Mouse (Mus musculus): Measurements from ENCODE around the gene Gm20532. TPM values are rescaled to one million over a fixed set of nuclear protein-coding genes. Genes with fewer than 3 reads are reported as not detected.

The Gm20532 gene
- polyA plus RNA-seq, 1 experiment from 2014 or later: not detected

GRCm38 (mm10) chr2:26595725-26596435 lies 9.4 kb downstream of the Gm20532 start:
- Histone ChIP-seq H3K4me2 (no peak overlapping the region), H3K27me3 (replicated peaks) (no peaks in the 10 kb centered on the region), H3K4me3 (no peak overlapping the region), H3K4me1 (peaks cover 3% of the 10 kb centered on the region; the same call in 1 of the 2 replicates), H3K27ac (replicated peaks) (0 out of 2 replicates have a peak overlapping the region, but pooled peaks have one; percentile 1), H3K9me3 (no peaks in the 10 kb centered on the region), H3K9ac (no peak overlapping the region), H3K36me3 (peaks cover 44% of the 10 kb centered on the region)
- ATAC-seq (ENCODE audit: extremely low read depth, insufficient number of reproducible peaks, low FRiP score, low TSS enrichment): no peak
- 72% methylated on average over 11 of the region's 11 CpGs for whole genome bisulfite sequencing

- 90% methylated on average over 3 of the region's 3 CpGs for WGBS
- Histone ChIP-seq H3K27me3 (replicated peaks) (no peaks in the 10 kb centered on the region), H3K4me2 (no peak overlapping the region), H3K9ac (no peak overlapping the region), H3K4me3 (no peak overlapping the region), H3K36me3 (peaks cover 34% of the 10 kb centered on the region), H3K4me1 (no peaks in the 10 kb centered on the region), H3K9me3 (no peaks in the 10 kb centered on the region), H3K27ac (replicated peaks) (no peak overlapping the region)
- no peak for ATAC-seq (ENCODE audit: extremely low read depth, insufficient number of reproducible peaks, low FRiP score, low TSS enrichment)
These were observed 10.5 kb downstream of the Gm20532 start for GRCm38 (mm10) chr2:26596898-26597297.

GRCm38 (mm10) chr2:26597810-26598209 lies 11.4 kb downstream of the Gm20532 start:
- H3K36me3 ChIP-seq: peaks cover 25% of the 10 kb centered on the region
- no peaks in the 10 kb centered on the region for H3K27me3 ChIP-seq (replicated peaks)
- no peak overlapping the region for H3K4me2 ChIP-seq
- H3K9ac ChIP-seq: no peak overlapping the region
- ATAC-seq (ENCODE audit: extremely low read depth, insufficient number of reproducible peaks, low FRiP score, low TSS enrichment): no peak
- H3K4me3 ChIP-seq: no peak overlapping the region
- peaks cover 3% of the 10 kb centered on the region for H3K4me1 ChIP-seq
- 73% methylated on average over 2 of the region's 2 CpGs for WGBS
- H3K9me3 ChIP-seq: no peaks in the 10 kb centered on the region
- H3K27ac ChIP-seq (replicated peaks): no peak overlapping the region

GRCm38 (mm10) chr2:26598462-26598861 lies 12.0 kb downstream of the Gm20532 start:
- no peak overlapping the region for H3K9ac ChIP-seq
- H3K4me2 ChIP-seq: no peak overlapping the region
- H3K27me3 ChIP-seq (replicated peaks): no peaks in the 10 kb centered on the region
- H3K27ac ChIP-seq (replicated peaks): no peak overlapping the region
- no peak for ATAC-seq (ENCODE audit: extremely low read depth, insufficient number of reproducible peaks, low FRiP score, low TSS enrichment)
- peaks cover 9% of the 10 kb centered on the region for H3K4me1 ChIP-seq
- H3K36me3 ChIP-seq: peaks cover 19% of the 10 kb centered on the region
- H3K9me3 ChIP-seq: no peaks in the 10 kb centered on the region
- 59% methylated on average over 3 of the region's 3 CpGs for WGBS
- no peak overlapping the region for H3K4me3 ChIP-seq

- Histone ChIP-seq H3K36me3 (peaks cover 6% of the 10 kb centered on the region), H3K27ac (replicated peaks) (no peak overlapping the region), H3K4me1 (peaks cover 16% of the 10 kb centered on the region), H3K4me3 (no peak overlapping the region), H3K4me2 (no peak overlapping the region), H3K9me3 (no peaks in the 10 kb centered on the region), H3K27me3 (replicated peaks) (no peaks in the 10 kb centered on the region), H3K9ac (no peak overlapping the region)
- ATAC-seq (ENCODE audit: extremely low read depth, insufficient number of reproducible peaks, low FRiP score, low TSS enrichment): no peak
- WGBS: 80% methylated on average over 4 of the region's 4 CpGs
These were observed 13.5 kb downstream of the Gm20532 start for GRCm38 (mm10) chr2:26599965-26600364.

- peaks cover 6% of the 10 kb centered on the region for H3K36me3 ChIP-seq
- peaks cover 16% of the 10 kb centered on the region for H3K4me1 ChIP-seq
- H3K27ac ChIP-seq (replicated peaks): no peak overlapping the region
- WGBS: 88% methylated on average over 2 of the region's 2 CpGs
- H3K4me2 ChIP-seq: no peak overlapping the region
- H3K27me3 ChIP-seq (replicated peaks): no peaks in the 10 kb centered on the region
- H3K9me3 ChIP-seq: no peaks in the 10 kb centered on the region
- H3K9ac ChIP-seq: no peak overlapping the region
- ATAC-seq (ENCODE audit: extremely low read depth, insufficient number of reproducible peaks, low FRiP score, low TSS enrichment): no peak
- no peak overlapping the region for H3K4me3 ChIP-seq
These were observed 14.2 kb downstream of the Gm20532 start for GRCm38 (mm10) chr2:26600664-26601063.

- no peak for ATAC-seq (ENCODE audit: extremely low read depth, insufficient number of reproducible peaks, low FRiP score, low TSS enrichment)
- WGBS: 86% methylated on average over 1 of the region's 1 CpGs
- Histone ChIP-seq H3K27ac (replicated peaks) (no peak overlapping the region), H3K4me1 (peaks cover 23% of the 10 kb centered on the region), H3K9me3 (no peaks in the 10 kb centered on the region), H3K4me3 (no peak overlapping the region), H3K4me2 (no peak overlapping the region), H3K9ac (no peak overlapping the region), H3K27me3 (replicated peaks) (no peaks in the 10 kb centered on the region), H3K36me3 (no peaks in the 10 kb centered on the region; the same call in 1 of the 2 replicates)
These were observed 15.2 kb downstream of the Gm20532 start for GRCm38 (mm10) chr2:26601595-26601994.

GRCm38 (mm10) chr2:26602631-26603030 lies 16.2 kb downstream of the Gm20532 start:
- WGBS: 81% methylated on average over 5 of the region's 5 CpGs
- H3K4me1 ChIP-seq: peaks cover 33% of the 10 kb centered on the region
- H3K4me3 ChIP-seq: peak overlapping the region; percentile 76
- no peak for ATAC-seq (ENCODE audit: extremely low read depth, insufficient number of reproducible peaks, low FRiP score, low TSS enrichment)
- H3K9me3 ChIP-seq: no peaks in the 10 kb centered on the region
- H3K36me3 ChIP-seq: no peaks in the 10 kb centered on the region
- H3K9ac ChIP-seq: peak overlapping the region; percentile 90
- no peak overlapping the region for H3K27ac ChIP-seq (replicated peaks)
- H3K4me2 ChIP-seq: peak overlapping the region; percentile 90
- H3K27me3 ChIP-seq (replicated peaks): no peaks in the 10 kb centered on the region

- Histone ChIP-seq H3K4me2 (peak overlapping the region; percentile 90), H3K4me1 (peaks cover 34% of the 10 kb centered on the region), H3K4me3 (peak overlapping the region; percentile 76), H3K27ac (replicated peaks) (peak overlapping the region; percentile 78), H3K9ac (peak overlapping the region; percentile 90), H3K9me3 (no peaks in the 10 kb centered on the region), H3K27me3 (replicated peaks) (no peaks in the 10 kb centered on the region), H3K36me3 (no peaks in the 10 kb centered on the region)
- ATAC-seq (ENCODE audit: extremely low read depth, insufficient number of reproducible peaks, low FRiP score, low TSS enrichment): no peak
- WGBS: 18% methylated on average over 6 of the region's 6 CpGs
These were observed 16.7 kb downstream of the Gm20532 start for GRCm38 (mm10) chr2:26603159-26603558.

- Histone ChIP-seq H3K27ac (replicated peaks) (peak within 1 kb of the TSS; percentile 78), H3K27me3 (replicated peaks) (no peaks in the 10 kb centered on the region), H3K9me3 (no peaks in the 10 kb centered on the region), H3K36me3 (no peaks in the 10 kb centered on the region), H3K4me2 (peak within 1 kb of the TSS; percentile 90), H3K4me1 (peaks cover 34% of the 10 kb centered on the region), H3K9ac (peak within 1 kb of the TSS; percentile 90), H3K4me3 (peak within 1 kb of the TSS; percentile 76)
- under 1% methylated on average over 95 of the region's 103 CpGs for WGBS
- peak; percentile 56 for ATAC-seq (ENCODE audit: extremely low read depth, insufficient number of reproducible peaks, low FRiP score, low TSS enrichment)
These were observed 17.6 kb downstream of the Gm20532 start, which contains the start of gene Agpat2 for GRCm38 (mm10) chr2:26603720-26604671. TSS of gene Agpat2 (minus strand) at chr2:26604417.

- 78% methylated on average over 8 of the region's 8 CpGs for WGBS
- ATAC-seq (ENCODE audit: extremely low read depth, insufficient number of reproducible peaks, low FRiP score, low TSS enrichment): no peak
- Histone ChIP-seq H3K9me3 (no peaks in the 10 kb centered on the region), H3K4me2 (no peak overlapping the region), H3K27me3 (replicated peaks) (no peaks in the 10 kb centered on the region), H3K9ac (no peak overlapping the region), H3K36me3 (no peaks in the 10 kb centered on the region), H3K27ac (replicated peaks) (no peak overlapping the region), H3K4me1 (peaks cover 37% of the 10 kb centered on the region), H3K4me3 (no peak overlapping the region)
These were observed 18.9 kb downstream of the Gm20532 start for GRCm38 (mm10) chr2:26605331-26605730.

Data from heart, embryonic 13.5 days (tissue).